ENCODE assay signal across 9 mouse cellular contexts in the genomic region with DNA sequence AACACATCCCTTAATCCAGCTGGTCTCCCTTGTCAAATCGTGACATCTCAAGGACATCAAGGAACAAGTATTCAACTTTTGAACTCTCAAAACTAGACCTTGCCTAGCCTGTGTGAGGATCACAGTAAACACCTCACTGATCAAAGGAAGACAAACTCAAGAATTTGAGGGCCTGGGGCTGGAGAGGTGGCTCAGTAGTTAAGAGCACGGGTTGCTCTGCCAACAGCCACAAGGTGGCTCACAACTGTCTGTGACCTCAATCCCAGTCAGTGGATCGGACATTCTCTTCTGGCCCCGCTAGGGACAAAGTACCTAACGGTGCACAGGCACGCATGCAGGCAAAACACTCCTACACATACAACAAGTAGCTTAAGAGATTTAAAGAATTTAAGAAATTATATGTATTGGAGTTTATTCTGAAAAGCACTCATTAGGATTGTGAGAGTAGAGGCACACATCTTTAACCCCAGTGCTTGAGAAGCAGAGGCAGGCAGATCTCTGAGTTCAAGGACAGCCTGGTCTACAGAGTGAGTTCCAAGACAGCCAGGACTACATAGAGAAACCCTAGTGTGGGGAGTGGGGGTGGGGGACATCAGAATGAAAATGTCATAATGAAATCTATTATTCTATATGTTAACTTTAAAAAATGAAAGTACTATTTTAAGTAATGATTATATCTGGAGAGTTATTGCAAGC. TPM values are rescaled to one million over a fixed set of nuclear protein-coding genes. Genes with fewer than 3 reads are reported as not detected.
A peak's percentile ranks its signal among the peaks of the same experiment; 100 is the strongest.
DNase-seq lines count a peak whose midpoint lies in the region; ATAC-seq and TF ChIP-seq lines count a peak whose summit lies in the region.
"Had no signal": no experiment of that assay in that cellular context is flagged by ENCODE, and none has a peak within 500 bp of the region (broad histone marks: within the 10 kb centered on the region; RNA-seq: fewer than 3 reads in every experiment).

No protein-coding gene starts in this region.

- no peak overlapping the region for H3K27ac ChIP-seq in liver, postnatal 0 days (ENCODE audit: low read depth)
- H3K27ac ChIP-seq in bone marrow macrophage, adult 2 months (ENCODE audit: insufficient read depth, low read depth, low read length) = no peak overlapping the region
- no peak overlapping the region for H3K27ac ChIP-seq in hindbrain, embryonic 14.5 days
- H3K27ac ChIP-seq in midbrain, postnatal 0 days (ENCODE audit: low read depth, low read length) = no peak overlapping the region
- no peak overlapping the region for H3K27ac ChIP-seq in thymus, adult 2 months (ENCODE audit: control insufficient read depth, insufficient read depth, low read length)
- H3K27ac ChIP-seq: macrophage had no signal

- ATAC-seq in liver, postnatal 0 days = no peak
- peak; percentile 68; the same call in 1 of the 2 replicates for ATAC-seq in hindbrain, embryonic 14.5 days (ENCODE audit: low FRiP score)
- peak; percentile 52; the same call in 1 of the 2 replicates for ATAC-seq in midbrain, postnatal 0 days (ENCODE audit: low FRiP score)

- WGBS in liver, postnatal 0 days (ENCODE audit: insufficient replicate concordance) = 53% methylated on average over 6 of the region's 6 CpGs
- WGBS in hindbrain, embryonic 14.5 days = 67% methylated on average over 6 of the region's 6 CpGs
- WGBS in midbrain, postnatal 0 days = 41% methylated on average over 6 of the region's 6 CpGs
- 85% methylated on average over 6 of the region's 6 CpGs for WGBS in thymus, adult 2 months

- peaks cover 8% of the 10 kb centered on the region for H3K36me3 ChIP-seq in liver, postnatal 0 days (replicated peaks; ENCODE audit: insufficient read depth, low read length)
- H3K36me3 ChIP-seq in hindbrain, embryonic 14.5 days (replicated peaks; ENCODE audit: control insufficient read depth, insufficient read depth) = no peaks in the 10 kb centered on the region
- H3K36me3 ChIP-seq in midbrain, postnatal 0 days (ENCODE audit: insufficient read depth, low read length) = no peaks in the 10 kb centered on the region
- no peaks in the 10 kb centered on the region for H3K36me3 ChIP-seq in thymus, adult 2 months (ENCODE audit: control insufficient read depth, insufficient read depth, low read length)

- peak; percentile 26; the same call in 1 of the 2 replicates for TF ChIP-seq CTCF in liver, postnatal 0 days (IDR thresholded peaks at IDR 0.05; ENCODE audit: low read depth)
- TF ChIP-seq CTCF in bone marrow macrophage, adult 2 months (IDR thresholded peaks at IDR 0.05; ENCODE audit: low read depth, low read length) = 0 out of 2 replicates have a peak, but pooled peaks have one; percentile 11
- peak; percentile 65 for TF ChIP-seq CTCF in midbrain, postnatal 0 days (IDR thresholded peaks at IDR 0.05)
- TF ChIP-seq CTCF in thymus, adult 2 months (IDR thresholded peaks at IDR 0.05; ENCODE audit: borderline replicate concordance, control insufficient read depth, extremely low read depth, insufficient read depth, low read length, poor library complexity) = no peak

- TF ChIP-seq POLR2A in bone marrow macrophage, adult 2 months (IDR thresholded peaks at IDR 0.05; ENCODE audit: borderline replicate concordance, low read depth, low read length) = no peak
- TF ChIP-seq POLR2A in thymus, adult 2 months (IDR thresholded peaks at IDR 0.05; ENCODE audit: control insufficient read depth, extremely low read depth, insufficient read depth, low read length, poor library complexity) = no peak

- TF ChIP-seq EP300 in liver, postnatal 0 days (IDR thresholded peaks at IDR 0.05; ENCODE audit: low read depth) = no peak

- H3K9ac ChIP-seq in liver, postnatal 0 days (replicated peaks) = no peak overlapping the region
- H3K9ac ChIP-seq in hindbrain, embryonic 14.5 days = no peak overlapping the region
- H3K9ac ChIP-seq in midbrain, postnatal 0 days (replicated peaks; ENCODE audit: low read length, poor library complexity, severe bottlenecking) = no peak overlapping the region

- no peaks in the 10 kb centered on the region for H3K4me1 ChIP-seq in liver, postnatal 0 days (ENCODE audit: insufficient read depth)
- no peaks in the 10 kb centered on the region for H3K4me1 ChIP-seq in bone marrow macrophage, adult 2 months (ENCODE audit: control insufficient read depth, insufficient read depth, low read length)
- no peaks in the 10 kb centered on the region for H3K4me1 ChIP-seq in hindbrain, embryonic 14.5 days (replicated peaks; ENCODE audit: control insufficient read depth, insufficient read depth, low read length)
- no peaks in the 10 kb centered on the region for H3K4me1 ChIP-seq in midbrain, postnatal 0 days (ENCODE audit: insufficient read depth, low read length)
- no peaks in the 10 kb centered on the region for H3K4me1 ChIP-seq in thymus, adult 2 months (replicated peaks; ENCODE audit: control insufficient read depth, insufficient read depth, low read length)

- no peak for DNase-seq in liver, postnatal 0 days
- DNase-seq in liver = no peak
- no peak for DNase-seq in hindbrain, embryonic 14.5 days (ENCODE audit: low spot score)
- DNase-seq in midbrain, postnatal 0 days (ENCODE audit: low spot score) = peak; percentile 8
- DNase-seq in natural killer cell, adult 2 months (ENCODE audit: low spot score in 2 of 2) = no peak
- DNase-seq in spleen, postnatal 10 days (ENCODE audit: low spot score in 2 of 2) = no peak
- DNase-seq in thymus, adult 2 months = no peak

- H3K4me3 ChIP-seq in liver, postnatal 0 days (ENCODE audit: low read depth, low read length) = no peak overlapping the region
- no peak overlapping the region for H3K4me3 ChIP-seq in bone marrow macrophage, adult 2 months (ENCODE audit: insufficient read depth, low read length)
- H3K4me3 ChIP-seq in hindbrain, embryonic 14.5 days (replicated peaks; ENCODE audit: low read length) = no peak overlapping the region
- no peak overlapping the region for H3K4me3 ChIP-seq in midbrain, postnatal 0 days (ENCODE audit: low read depth, low read length)
- no peak overlapping the region for H3K4me3 ChIP-seq in thymus, adult 2 months (ENCODE audit: control insufficient read depth, insufficient read depth, low read length)

- no peak overlapping the region for H3K4me2 ChIP-seq in liver, postnatal 0 days (ENCODE audit: low read depth, low read length)
- H3K4me2 ChIP-seq in hindbrain, embryonic 14.5 days (replicated peaks) = no peak overlapping the region
- H3K4me2 ChIP-seq in midbrain, postnatal 0 days (ENCODE audit: low read depth, low read length, poor library complexity, severe bottlenecking) = no peak overlapping the region

- H3K27me3 ChIP-seq in liver, postnatal 0 days (ENCODE audit: insufficient read depth, low read length) = no peaks in the 10 kb centered on the region
- H3K27me3 ChIP-seq in hindbrain, embryonic 14.5 days (ENCODE audit: control insufficient read depth, insufficient read depth, low read length) = no peaks in the 10 kb centered on the region
- no peaks in the 10 kb centered on the region for H3K27me3 ChIP-seq in midbrain, postnatal 0 days (ENCODE audit: insufficient read depth, low read length)
- no peaks in the 10 kb centered on the region for H3K27me3 ChIP-seq in thymus, adult 2 months (ENCODE audit: control insufficient read depth, insufficient read depth, low read length)

- 0 out of 2 replicates have a peak, but pooled peaks cover 6% of the 10 kb centered on the region for H3K9me3 ChIP-seq in liver, postnatal 0 days (ENCODE audit: low read length)
- 0 out of 2 replicates have a peak, but pooled peaks cover 10% of the 10 kb centered on the region for H3K9me3 ChIP-seq in hindbrain, embryonic 14.5 days (ENCODE audit: control insufficient read depth, low read length)
- peaks cover 8% of the 10 kb centered on the region; the same call in 1 of the 2 replicates for H3K9me3 ChIP-seq in midbrain, postnatal 0 days (ENCODE audit: low read length)

RNA-seq across cellular contexts. Expression of a gene that starts 41.2 kb away (rescaled TPM):
- 5.0 and 5.1 TPM in 2 replicates for polyA plus RNA-seq in liver, postnatal 0 days (2015; fragmentation: Nextera tagmentation; extraction: Ambion mirVana)
- 19.9 and 20.3 TPM in 2 replicates for polyA plus RNA-seq in bone marrow macrophage, adult 2 months (2012; ENCODE audit: insufficient read depth, insufficient read length, missing spikeins)
- 25.4 and 28.2 TPM in 2 replicates for polyA plus RNA-seq in hindbrain, embryonic 14.5 days (2014; fragmentation: Nextera tagmentation; extraction: Ambion mirVana)
- total RNA-seq in midbrain, postnatal 0 days (2014; rRNA removed) = 15.8 and 24.4 TPM in 2 replicates
- 23.1 and 28.4 TPM in 2 replicates for polyA plus RNA-seq in midbrain, postnatal 0 days (2015; fragmentation: Nextera tagmentation; extraction: Ambion mirVana)
- polyA plus RNA-seq in thymus, adult 2 months (2012; rRNA removed) = 9.0 and 9.6 TPM in 2 replicates
